Mouse (Mus musculus) liver, embryonic 14.5 days (tissue): ENCODE results near the gene Nt5dc3.

Experiments used
- CTCF ChIP-seq: IDR thresholded peaks from 2 replicates; pipeline ENCODE4 v1.5.1; 2016; ENCODE audit warnings: antibody characterized with exemption, low read depth, control low read depth
- EP300 ChIP-seq: IDR thresholded peaks from 2 replicates; pipeline ENCODE4 v1.6.1; 2016; ENCODE audit warnings: antibody characterized with exemption, low read depth

DNA sequence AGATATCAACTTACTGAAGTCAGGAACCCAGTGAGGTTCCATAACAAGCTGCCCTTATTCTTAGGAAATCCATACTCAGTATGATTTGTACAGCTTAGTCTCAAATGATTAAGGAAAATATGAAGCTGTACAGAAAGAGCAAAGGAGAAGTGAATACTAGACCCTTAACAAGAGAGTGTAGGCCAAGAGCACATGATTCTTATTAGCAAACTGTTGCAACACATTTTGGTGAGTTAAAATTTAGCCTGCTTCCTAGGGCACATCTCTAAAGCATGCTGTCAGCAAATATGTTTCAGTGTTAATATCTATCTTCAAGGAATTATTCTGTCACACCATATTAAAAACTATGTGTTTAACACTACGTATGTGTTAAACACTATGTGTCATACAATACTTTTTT, 107.6 kb downstream of the Nt5dc3 start:
- TF ChIP-seq EP300, result no peak
- no peak for TF ChIP-seq CTCF
